Mouse (Mus musculus): ENCODE measurements at regions not wholly inside any gene's neighbourhood (a gene's known extent, or its start where the extent isn't known, plus 50 kb on each side); places are given as distances from the start of the nearest gene placed in this dataset.

DNA sequence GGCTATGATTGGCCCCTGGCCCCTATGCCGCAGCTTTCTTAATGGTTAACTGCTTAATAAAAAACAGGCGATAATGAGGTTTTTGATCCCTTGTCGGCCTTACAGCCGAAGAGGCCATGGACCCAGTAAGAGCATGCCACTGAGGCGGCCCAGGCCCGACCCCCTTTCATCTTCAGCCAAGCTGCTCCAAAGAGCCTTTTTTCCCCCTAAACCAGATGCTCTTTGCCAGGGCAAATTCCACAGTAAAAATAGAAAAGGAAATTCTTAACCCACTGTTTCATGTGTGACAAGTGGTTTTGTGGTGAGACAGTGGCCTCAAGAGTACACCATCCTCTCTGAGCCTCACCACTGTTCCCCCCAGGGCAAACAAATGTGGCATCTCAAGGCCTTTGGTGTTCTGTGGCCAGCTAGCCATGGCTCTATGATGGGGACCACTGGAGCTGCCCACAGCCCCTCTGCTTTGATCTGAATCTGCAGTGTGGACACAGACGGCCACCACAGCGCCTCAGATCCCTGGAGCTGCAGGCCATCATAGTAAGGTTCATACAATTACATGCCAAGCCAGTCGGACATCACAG, 61.9 kb downstream of the Gm5294 start:
- no peak for TF ChIP-seq CTCF (IDR thresholded peaks at IDR 0.05)
- TF ChIP-seq EP300 (IDR thresholded peaks at IDR 0.05), result no peak
